Mouse (Mus musculus): ENCODE data around the gene Gpd1. TPM values are rescaled to one million over a fixed set of nuclear protein-coding genes. Genes with fewer than 3 reads are reported as not detected.

Gpd1 gene
- polyA plus RNA-seq, 1 experiment from 2014 or later, result 124 TPM

GRCm38 (mm10) chr15:99715361-99715865, 1.9 kb upstream of the Gpd1 start:
- 56% methylated on average over 13 of the region's 13 CpGs for WGBS
- H3K4me1 ChIP-seq (replicated peaks; ENCODE audit: control insufficient read depth, insufficient read depth, low read length), result no peaks in the 10 kb centered on the region
- H3K9me3 ChIP-seq (ENCODE audit: control insufficient read depth), result no peaks in the 10 kb centered on the region
- peaks cover 36% of the 10 kb centered on the region for H3K36me3 ChIP-seq (ENCODE audit: control insufficient read depth, insufficient read depth)
- no peak for TF ChIP-seq CTCF (IDR thresholded peaks at IDR 0.05; ENCODE audit: low read depth)
- H3K9ac ChIP-seq (ENCODE audit: low read depth, low read length), result no peak overlapping the region
- ATAC-seq, result peak; percentile 39; the same call in 1 of the 2 replicates
- H3K4me3 ChIP-seq (ENCODE audit: low read depth, low read length), result no peak overlapping the region
- 0 out of 2 replicates have a peak overlapping the region, but pooled peaks have one; percentile 16 for H3K27ac ChIP-seq (ENCODE audit: low read depth, low read length)
- H3K4me2 ChIP-seq (replicated peaks; ENCODE audit: low read depth), result no peak overlapping the region
- H3K27me3 ChIP-seq (replicated peaks; ENCODE audit: control insufficient read depth, insufficient read depth, low read length), result no peaks in the 10 kb centered on the region

- Histone ChIP-seq H3K9me3 (ENCODE audit: control insufficient read depth) (no peaks in the 10 kb centered on the region), H3K4me3 (ENCODE audit: low read depth, low read length) (no peak overlapping the region), H3K27ac (ENCODE audit: low read depth, low read length) (peak overlapping the region; percentile 64; the same call in 1 of the 2 replicates), H3K4me2 (replicated peaks; ENCODE audit: low read depth) (no peak overlapping the region), H3K27me3 (replicated peaks; ENCODE audit: control insufficient read depth, insufficient read depth, low read length) (no peaks in the 10 kb centered on the region), H3K9ac (ENCODE audit: low read depth, low read length) (no peak overlapping the region), H3K4me1 (replicated peaks; ENCODE audit: control insufficient read depth, insufficient read depth, low read length) (no peaks in the 10 kb centered on the region), H3K36me3 (ENCODE audit: control insufficient read depth, insufficient read depth) (peaks cover 36% of the 10 kb centered on the region)
- ATAC-seq, result no peak
- TF ChIP-seq CTCF (IDR thresholded peaks at IDR 0.05; ENCODE audit: low read depth), result no peak
- WGBS, result 59% methylated on average over 11 of the region's 11 CpGs
Observed at GRCm38 (mm10) chr15:99715982-99716746, 1.2 kb upstream of the Gpd1 start.

GRCm38 (mm10) chr15:99716814-99717213, 501 bp upstream of the Gpd1 start:
- no peak for TF ChIP-seq CTCF (IDR thresholded peaks at IDR 0.05; ENCODE audit: low read depth)
- H3K4me3 ChIP-seq (ENCODE audit: low read depth, low read length), result no peak overlapping the region
- no peaks in the 10 kb centered on the region for H3K9me3 ChIP-seq (ENCODE audit: control insufficient read depth)
- peaks cover 34% of the 10 kb centered on the region for H3K36me3 ChIP-seq (ENCODE audit: control insufficient read depth, insufficient read depth)
- H3K27me3 ChIP-seq (replicated peaks; ENCODE audit: control insufficient read depth, insufficient read depth, low read length), result no peaks in the 10 kb centered on the region
- H3K4me1 ChIP-seq (replicated peaks; ENCODE audit: control insufficient read depth, insufficient read depth, low read length), result no peaks in the 10 kb centered on the region
- ATAC-seq, result no peak
- 84% methylated on average over 12 of the region's 12 CpGs for WGBS
- no peak overlapping the region for H3K9ac ChIP-seq (ENCODE audit: low read depth, low read length)
- no peak overlapping the region for H3K4me2 ChIP-seq (replicated peaks; ENCODE audit: low read depth)
- H3K27ac ChIP-seq (ENCODE audit: low read depth, low read length), result no peak overlapping the region

GRCm38 (mm10) chr15:99718461-99719021, 1.2 kb downstream of the Gpd1 start:
- Histone ChIP-seq H3K9me3 (ENCODE audit: control insufficient read depth) (no peaks in the 10 kb centered on the region), H3K27me3 (replicated peaks; ENCODE audit: control insufficient read depth, insufficient read depth, low read length) (no peaks in the 10 kb centered on the region), H3K4me1 (replicated peaks; ENCODE audit: control insufficient read depth, insufficient read depth, low read length) (peaks cover 4% of the 10 kb centered on the region; the same call in 1 of the 2 replicates), H3K36me3 (ENCODE audit: control insufficient read depth, insufficient read depth) (peaks cover 33% of the 10 kb centered on the region; the same call in 1 of the 2 replicates), H3K4me3 (ENCODE audit: low read depth, low read length) (peak overlapping the region; percentile 40), H3K9ac (ENCODE audit: low read depth, low read length) (no peak overlapping the region), H3K4me2 (replicated peaks; ENCODE audit: low read depth) (peak overlapping the region; percentile 60), H3K27ac (ENCODE audit: low read depth, low read length) (peak overlapping the region; percentile 84)
- WGBS, result 43% methylated on average over 9 of the region's 9 CpGs
- TF ChIP-seq CTCF (IDR thresholded peaks at IDR 0.05; ENCODE audit: low read depth), result no peak
- peak; percentile 62 for ATAC-seq

GRCm38 (mm10) chr15:99719865-99720264, 2.5 kb downstream of the Gpd1 start:
- no peak for TF ChIP-seq CTCF (IDR thresholded peaks at IDR 0.05; ENCODE audit: low read depth)
- Histone ChIP-seq H3K27me3 (replicated peaks; ENCODE audit: control insufficient read depth, insufficient read depth, low read length) (no peaks in the 10 kb centered on the region), H3K9me3 (ENCODE audit: control insufficient read depth) (no peaks in the 10 kb centered on the region), H3K36me3 (ENCODE audit: control insufficient read depth, insufficient read depth) (peaks cover 28% of the 10 kb centered on the region; the same call in 1 of the 2 replicates), H3K4me2 (replicated peaks; ENCODE audit: low read depth) (peak overlapping the region; percentile 60; the same call in 1 of the 2 replicates), H3K9ac (ENCODE audit: low read depth, low read length) (no peak overlapping the region), H3K4me3 (ENCODE audit: low read depth, low read length) (no peak overlapping the region), H3K4me1 (replicated peaks; ENCODE audit: control insufficient read depth, insufficient read depth, low read length) (peaks cover 11% of the 10 kb centered on the region; the same call in 1 of the 2 replicates), H3K27ac (ENCODE audit: low read depth, low read length) (no peak overlapping the region)
- no peak for ATAC-seq
- WGBS, result 53% methylated on average over 8 of the region's 8 CpGs
